Mouse (Mus musculus) small intestine, adult 2 months (tissue): ENCODE measurements at regions not wholly inside any gene's neighbourhood (a gene's known extent, or its start where the extent isn't known, plus 50 kb on each side); places are given as distances from the start of the nearest gene placed in this dataset.

Experiments used
- H3K27ac ChIP-seq: fragments of 200-500 bp; 2 replicates; pipeline ENCODE4 v1.5.1; 2012; ENCODE audit warnings: low read depth, low read length, control low read depth, inconsistent platforms; ENCODE audit not compliant: insufficient read depth
- H3K27me3 ChIP-seq: fragments of 200-500 bp; 2 replicates; pipeline ENCODE4 v1.6.1; 2012; ENCODE audit warnings: mild to moderate bottlenecking, moderate library complexity, low read length, inconsistent platforms; ENCODE audit not compliant: control insufficient read depth, insufficient read depth
- H3K36me3 ChIP-seq: fragments of 200-500 bp; 2 replicates; pipeline ENCODE4 v1.6.1; 2012; ENCODE audit warnings: mild to moderate bottlenecking, low read length, control low read depth, inconsistent platforms; ENCODE audit not compliant: control insufficient read depth, insufficient read depth
- H3K4me1 ChIP-seq: fragments of 200-500 bp; 2 replicates; pipeline ENCODE4 v1.6.1; 2012; ENCODE audit warnings: low read length, inconsistent platforms, mixed read lengths; ENCODE audit not compliant: control insufficient read depth, insufficient read depth, insufficient read length
- H3K4me3 ChIP-seq: fragments of 200-500 bp; 2 replicates; pipeline ENCODE4 v1.5.1; 2012; ENCODE audit warnings: low read depth, mild to moderate bottlenecking, control low read depth, inconsistent platforms, low read length, moderate library complexity
- CTCF ChIP-seq: fragments of 200-500 bp; IDR thresholded peaks from 2 replicates; pipeline ENCODE4 v1.5.1; 2012; ENCODE audit warnings: low read depth, mild to moderate bottlenecking, control low read depth, inconsistent platforms, low read length, moderate library complexity, mixed read lengths; ENCODE audit not compliant: insufficient replicate concordance, insufficient read length; ENCODE audit errors: extremely low read depth
- POLR2A ChIP-seq: fragments of 200-500 bp; IDR thresholded peaks from 2 replicates; pipeline ENCODE4 v1.6.1; 2012; ENCODE audit warnings: low read depth, mild to moderate bottlenecking, control low read depth, inconsistent platforms, low read length, moderate library complexity
- WGBS: fragments of 180-500 bp; shearing (Covaris S2); methylation state at CpG from one replicate; pipeline ENCODE4 v1.1.7; 2018; 5-methylcytosine and 5-hydroxymethylcytosine counted together

DNA sequence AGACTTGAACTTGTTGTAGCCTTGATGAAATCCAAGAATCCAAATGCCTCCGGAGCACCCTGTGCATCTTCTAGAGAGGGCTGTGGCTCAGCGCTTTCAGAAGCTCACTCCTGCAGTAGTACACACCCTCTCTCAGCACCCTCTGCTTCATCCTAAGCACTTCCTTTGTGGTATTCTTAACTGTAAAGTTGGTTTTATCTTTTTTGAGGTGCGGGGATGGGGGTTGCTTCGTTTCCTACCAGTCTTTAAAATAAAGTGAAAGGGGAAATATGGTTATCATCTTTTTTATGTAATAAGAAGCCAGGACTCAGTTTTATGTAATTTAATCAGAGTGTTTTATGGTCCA, 148.5 kb downstream of the Rchy1 start:
- H3K36me3 ChIP-seq: no peaks in the 10 kb centered on the region
- H3K27me3 ChIP-seq: no peaks in the 10 kb centered on the region
- no peak for TF ChIP-seq CTCF
- TF ChIP-seq POLR2A: no peak
- WGBS: 80% methylated on average over 4 of the region's 4 CpGs
- H3K4me1 ChIP-seq: no peaks in the 10 kb centered on the region
- H3K4me3 ChIP-seq: no peak overlapping the region
- H3K27ac ChIP-seq: no peak overlapping the region

DNA sequence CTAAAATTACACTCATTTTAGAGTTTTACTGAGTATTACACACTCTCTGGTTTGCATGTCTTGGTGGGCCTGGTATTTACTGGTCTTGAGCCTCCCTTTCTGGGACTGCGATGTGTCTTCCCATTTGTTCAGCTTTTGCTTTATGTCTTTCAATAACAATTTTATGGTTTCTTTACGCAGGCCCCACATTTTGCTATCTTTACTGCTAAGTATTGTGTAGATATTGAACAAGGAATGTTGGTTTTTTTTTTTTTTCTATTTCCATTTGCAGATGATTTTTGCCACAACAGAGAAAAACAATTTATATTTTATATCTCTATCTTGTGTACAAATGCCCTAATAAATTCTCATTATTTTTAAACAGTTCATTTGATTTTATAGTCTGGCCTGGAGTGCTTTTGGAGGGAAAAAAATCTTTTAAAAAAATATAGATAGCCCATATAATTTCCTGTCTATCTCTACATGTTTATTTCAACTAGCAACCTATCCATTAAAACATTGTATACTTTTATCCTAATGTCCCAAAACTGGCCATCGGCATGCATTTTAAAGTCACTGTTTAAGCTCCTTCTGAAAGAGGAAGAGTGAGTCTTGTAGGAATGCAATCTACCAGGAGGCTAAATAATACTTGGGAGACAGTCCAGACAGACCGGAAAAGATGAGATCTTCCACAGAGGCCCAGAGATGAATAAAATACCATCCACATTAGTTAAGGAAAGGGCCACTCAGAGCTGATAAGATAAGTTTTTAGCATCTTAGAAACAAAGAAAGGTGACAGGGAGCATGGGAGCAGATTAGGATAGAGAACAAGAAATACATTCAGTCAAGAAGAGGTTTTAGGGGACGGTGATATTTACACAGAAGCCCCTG, 149.1 kb downstream of the Rchy1 start:
- TF ChIP-seq CTCF (no peak), POLR2A (no peak)
- Histone ChIP-seq H3K27ac (no peak overlapping the region), H3K4me1 (no peaks in the 10 kb centered on the region), H3K36me3 (no peaks in the 10 kb centered on the region), H3K4me3 (no peak overlapping the region), H3K27me3 (no peaks in the 10 kb centered on the region)
- WGBS: 77% methylated on average over 5 of the region's 5 CpGs

DNA sequence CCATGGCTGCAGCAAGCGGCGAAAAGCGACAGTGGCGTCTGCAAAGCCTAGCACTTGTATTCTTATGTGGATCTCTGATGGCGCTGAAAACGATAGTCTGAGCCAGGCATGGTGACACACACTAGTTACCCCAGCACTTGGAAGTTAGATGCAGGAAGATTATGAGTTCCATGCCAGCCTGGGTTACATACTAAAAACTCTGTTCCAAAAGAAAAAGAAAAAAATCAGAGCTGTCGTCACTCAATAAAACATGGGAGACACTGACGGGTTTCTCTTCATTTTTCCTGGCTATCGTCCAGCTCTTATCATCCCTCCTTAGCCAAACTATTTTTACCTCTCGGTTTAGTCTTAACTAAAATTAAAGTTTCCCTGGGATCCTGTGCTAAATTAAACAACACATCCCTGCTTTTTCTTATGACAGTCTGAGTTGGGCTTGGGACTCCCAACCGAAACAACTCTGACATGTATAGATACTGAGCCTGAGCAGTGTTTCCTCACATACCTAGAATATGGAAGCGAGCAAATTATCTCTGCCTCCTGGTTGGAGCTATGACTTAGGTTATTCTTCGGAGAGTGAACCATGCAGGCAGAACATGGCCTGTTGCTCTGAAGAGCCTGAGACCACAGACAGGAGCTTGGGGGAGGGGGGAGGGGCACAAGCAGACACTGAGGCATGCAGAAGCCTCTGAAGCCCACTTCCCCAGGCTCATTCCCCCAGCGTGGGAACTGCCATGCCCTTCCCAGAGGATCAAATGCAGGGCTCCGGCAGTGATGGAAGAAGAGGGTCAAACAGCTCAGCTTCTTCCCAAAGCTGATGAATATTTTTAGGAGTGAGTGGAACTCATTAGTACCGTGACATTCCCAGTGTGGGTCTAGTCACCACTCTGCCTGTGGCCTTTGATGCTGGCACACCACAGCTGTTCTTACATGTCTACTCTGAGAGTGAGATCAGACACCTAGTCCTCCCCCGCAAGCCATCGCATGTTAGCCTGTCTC, 155.5 kb downstream of the Rchy1 start:
- no peak for TF ChIP-seq CTCF
- no peak for TF ChIP-seq POLR2A
- H3K4me1 ChIP-seq: no peaks in the 10 kb centered on the region
- H3K4me3 ChIP-seq: no peak overlapping the region
- WGBS: 73% methylated on average over 18 of the region's 18 CpGs
- H3K36me3 ChIP-seq: no peaks in the 10 kb centered on the region
- no peak overlapping the region for H3K27ac ChIP-seq
- no peaks in the 10 kb centered on the region for H3K27me3 ChIP-seq

DNA sequence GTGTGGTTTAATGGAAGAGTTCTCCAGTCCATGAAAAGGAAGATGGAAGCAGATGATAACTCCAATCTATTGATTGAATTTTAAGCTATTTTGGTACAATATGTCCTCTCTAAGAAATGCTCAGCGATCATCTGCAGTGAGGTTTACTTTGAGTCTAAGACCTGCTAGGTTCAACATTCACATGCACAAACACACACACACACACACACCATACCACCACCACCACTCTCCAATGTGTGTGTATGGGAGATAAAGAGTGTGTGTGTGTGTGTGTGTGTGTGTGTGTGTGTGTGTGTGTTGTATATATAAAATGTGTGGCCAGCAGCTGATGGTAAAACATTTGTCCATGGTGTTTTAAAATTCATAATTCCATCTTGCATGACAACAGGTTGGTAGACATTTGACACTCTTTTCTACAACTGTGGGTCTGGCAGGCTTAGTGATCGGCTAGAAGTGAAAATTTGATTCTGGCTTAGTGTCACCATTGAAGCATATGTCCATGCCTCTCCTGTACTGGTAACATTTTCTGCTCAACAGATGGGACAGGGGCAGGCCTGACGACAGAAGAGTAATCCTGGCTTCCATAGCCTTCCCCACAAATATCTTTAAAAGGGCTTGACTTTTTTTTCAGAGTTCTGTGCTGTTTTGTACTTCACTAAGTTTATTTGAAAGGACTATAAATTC, 161.4 kb downstream of the Rchy1 start:
- Histone ChIP-seq H3K4me3 (no peak overlapping the region), H3K27ac (no peak overlapping the region), H3K27me3 (no peaks in the 10 kb centered on the region), H3K4me1 (no peaks in the 10 kb centered on the region), H3K36me3 (no peaks in the 10 kb centered on the region)
- TF ChIP-seq CTCF (no peak), POLR2A (no peak)
- 89% methylated on average over 3 of the region's 3 CpGs for whole genome bisulfite sequencing

DNA sequence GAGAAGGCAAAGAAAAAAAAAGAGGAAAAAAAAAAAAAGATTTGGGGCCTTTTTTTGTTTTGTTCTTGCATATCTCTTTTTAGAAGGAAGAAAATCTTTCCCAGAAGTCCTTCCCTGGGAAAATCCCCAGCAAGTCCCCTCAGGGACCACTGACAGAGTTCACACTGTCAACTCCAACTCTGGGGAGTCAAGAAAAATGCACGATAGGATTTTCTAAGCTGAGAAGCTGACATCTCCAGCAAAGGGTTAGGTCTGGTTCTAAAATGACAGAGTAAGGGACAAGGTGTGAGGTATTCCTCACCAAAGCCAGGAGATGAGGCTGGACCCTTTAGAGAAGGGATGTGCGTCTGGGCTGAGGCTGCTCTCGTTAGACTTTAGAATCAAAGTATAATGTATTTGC, 165.5 kb downstream of the Rchy1 start:
- TF ChIP-seq POLR2A: no peak
- TF ChIP-seq CTCF: no peak
- H3K4me3 ChIP-seq: no peak overlapping the region
- 87% methylated on average over 3 of the region's 3 CpGs for WGBS
- no peak overlapping the region for H3K27ac ChIP-seq
- no peaks in the 10 kb centered on the region for H3K4me1 ChIP-seq
- no peaks in the 10 kb centered on the region for H3K36me3 ChIP-seq
- no peaks in the 10 kb centered on the region for H3K27me3 ChIP-seq

DNA sequence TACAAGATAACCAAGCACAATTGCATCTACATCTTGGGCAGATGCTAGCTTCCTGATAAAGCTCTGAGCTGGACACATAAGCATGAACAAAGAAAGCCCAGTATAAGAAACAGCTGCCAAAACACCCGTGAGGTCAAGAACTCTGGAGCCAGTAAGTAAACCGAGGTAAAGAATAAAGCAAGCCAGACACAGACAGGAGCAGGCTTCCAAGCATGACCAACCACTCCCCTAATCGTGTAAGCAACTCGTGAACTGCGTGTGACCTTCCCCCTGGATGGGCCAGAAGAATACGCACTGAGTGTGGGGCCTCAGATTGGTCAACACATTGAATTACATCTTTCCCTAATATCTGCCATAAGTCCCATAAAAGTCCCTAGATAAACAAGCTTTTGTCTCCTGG, 170.1 kb downstream of the Rchy1 start:
- TF ChIP-seq POLR2A (no peak), CTCF (no peak)
- Histone ChIP-seq H3K36me3 (no peaks in the 10 kb centered on the region), H3K4me3 (no peak overlapping the region), H3K27ac (no peak overlapping the region), H3K4me1 (no peaks in the 10 kb centered on the region), H3K27me3 (no peaks in the 10 kb centered on the region)
- 65% methylated on average over 6 of the region's 6 CpGs for WGBS

DNA sequence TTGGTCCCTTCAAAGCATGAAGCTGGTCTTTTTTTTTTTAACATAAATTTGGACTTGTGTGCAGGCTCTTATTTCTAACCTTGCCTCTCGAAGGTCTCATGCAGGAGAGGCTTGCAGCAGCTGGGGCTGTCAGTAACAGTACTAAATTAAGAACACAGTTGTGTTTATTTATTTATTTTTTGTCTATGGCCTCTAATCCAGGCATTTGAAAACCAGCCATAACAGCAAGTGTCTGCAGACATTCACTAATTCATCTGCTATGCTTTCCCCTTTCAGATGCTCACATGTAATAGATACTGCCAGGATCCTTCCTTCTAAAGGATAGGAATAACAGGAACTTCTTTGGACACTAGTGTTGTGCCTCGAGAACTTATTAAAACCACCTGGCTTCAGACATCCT, 172.5 kb downstream of the Rchy1 start:
- WGBS: 65% methylated on average over 2 of the region's 2 CpGs
- TF ChIP-seq CTCF: no peak
- TF ChIP-seq POLR2A: no peak
- Histone ChIP-seq H3K4me1 (no peaks in the 10 kb centered on the region), H3K27ac (no peak overlapping the region), H3K36me3 (no peaks in the 10 kb centered on the region), H3K27me3 (no peaks in the 10 kb centered on the region), H3K4me3 (no peak overlapping the region)
